Mouse (Mus musculus) heart, embryonic 10.5 days (tissue): ENCODE results near the gene Tepsin. TPM values are rescaled to one million over a fixed set of nuclear protein-coding genes. Genes with fewer than 3 reads are reported as not detected.

Source experiments
- DNase-seq: peaks from one replicate; pipeline ENCODE4 v3.0.0-alpha.2; 2017; ENCODE audit warnings: low spot score
- H3K27ac ChIP-seq: fragments of 300-500 bp; sonication (generic); 2 replicates; pipeline ENCODE4 v1.5.1; 2016; ENCODE audit warnings: mild to moderate bottlenecking
- H3K27me3 ChIP-seq: fragments of 300-500 bp; sonication (generic); 2 replicates; pipeline ENCODE4 v1.6.1; 2016; ENCODE audit warnings: mild to moderate bottlenecking; ENCODE audit not compliant: poor library complexity, insufficient read depth, severe bottlenecking
- H3K36me3 ChIP-seq: fragments of 300-500 bp; sonication (generic); 2 replicates; pipeline ENCODE4 v1.6.1; 2016; ENCODE audit warnings: mild to moderate bottlenecking, moderate library complexity
- H3K4me1 ChIP-seq: fragments of 300-500 bp; sonication (generic); 2 replicates; pipeline ENCODE4 v1.6.1; 2016; ENCODE audit warnings: mild to moderate bottlenecking
- H3K4me3 ChIP-seq: fragments of 300-500 bp; sonication (generic); 2 replicates; pipeline ENCODE4 v1.5.1; 2016; ENCODE audit warnings: mild to moderate bottlenecking, moderate library complexity
- H3K9me3 ChIP-seq: fragments of 300-500 bp; sonication (generic); 2 replicates; pipeline ENCODE4 v1.6.1; 2016; ENCODE audit warnings: mild to moderate bottlenecking, moderate library complexity
- WGBS: fragments of 180-500 bp; shearing (Covaris S2); methylation state at CpG from one replicate; pipeline ENCODE4 v1.1.7; 2016; 5-methylcytosine and 5-hydroxymethylcytosine counted together
- microRNA-seq: library from miRNA; unstranded; fragments of <30 nt; microRNA quantifications from one replicate; pipeline ENCODE4, GENCODE M21; 2017
- polyA plus RNA-seq: library from polyadenylated mRNA; unstranded; fragments of >200 nt; fragmentation: Nextera tagmentation; extraction: Ambion mirVana; gene quantifications from 2 replicates; pipeline ENCODE4 v1.2.1, GENCODE M21; 2016

The Tepsin gene
- polyA plus RNA-seq, 1 experiment from 2014 or later: 23.2 TPM

GRCm38 (mm10) chr11:120049067-120049466 lies 49.5 kb downstream of the Tepsin start:
- H3K4me1 ChIP-seq: peaks cover 53% of the 10 kb centered on the region
- no peak for DNase-seq

GRCm38 (mm10) chr11:120048252-120048556 lies 50.3 kb downstream of the Tepsin start:
- peaks cover 55% of the 10 kb centered on the region for H3K27me3 ChIP-seq
- H3K4me3 ChIP-seq: peak overlapping the region; percentile 76
- WGBS: 3% methylated on average over 23 of the region's 23 CpGs
- no peak for DNase-seq
- H3K9me3 ChIP-seq: no peaks in the 10 kb centered on the region
- peaks cover 57% of the 10 kb centered on the region for H3K4me1 ChIP-seq
- no peaks in the 10 kb centered on the region for H3K36me3 ChIP-seq
- peak overlapping the region; percentile 17; the same call in 1 of the 2 replicates for H3K27ac ChIP-seq

More at GRCm38 (mm10) chr11:120049067-120049466, 49.5 kb downstream of the Tepsin start:
- WGBS: 85% methylated on average over 8 of the region's 8 CpGs
- Histone ChIP-seq H3K4me3 (no peak overlapping the region), H3K27ac (no peak overlapping the region), H3K9me3 (no peaks in the 10 kb centered on the region), H3K36me3 (no peaks in the 10 kb centered on the region), H3K27me3 (peaks cover 53% of the 10 kb centered on the region)

- peaks cover 55% of the 10 kb centered on the region for H3K27me3 ChIP-seq
- H3K36me3 ChIP-seq: no peaks in the 10 kb centered on the region
- no peak for DNase-seq
- peak overlapping the region; percentile 82; the same call in 1 of the 2 replicates for H3K27ac ChIP-seq
- WGBS: 9% methylated on average over 23 of the region's 23 CpGs
- peaks cover 54% of the 10 kb centered on the region for H3K4me1 ChIP-seq
- H3K4me3 ChIP-seq: peak overlapping the region; percentile 76
- no peaks in the 10 kb centered on the region for H3K9me3 ChIP-seq
Measured at GRCm38 (mm10) chr11:120047531-120048251, 50.8 kb downstream of the Tepsin start.

- DNase-seq: no peak
- Histone ChIP-seq H3K36me3 (no peaks in the 10 kb centered on the region), H3K27ac (peak within 1 kb of the TSS; percentile 82), H3K27me3 (peaks cover 55% of the 10 kb centered on the region), H3K4me3 (peak within 1 kb of the TSS; percentile 76), H3K9me3 (no peaks in the 10 kb centered on the region), H3K4me1 (peaks cover 55% of the 10 kb centered on the region)
- WGBS: 2% methylated on average over 57 of the region's 63 CpGs
Measured at GRCm38 (mm10) chr11:120046553-120047191, 51.9 kb downstream of the Tepsin start, which contains the start of gene Aatk. Gene Aatk, minus strand, starts transcription at chr11:120047167.

GRCm38 (mm10) chr11:120045839-120046552 lies 52.5 kb downstream of the Tepsin start:
- WGBS: 59% methylated on average over 11 of the region's 11 CpGs
- Histone ChIP-seq H3K27me3 (peaks cover 52% of the 10 kb centered on the region), H3K36me3 (no peaks in the 10 kb centered on the region), H3K4me1 (peaks cover 55% of the 10 kb centered on the region), H3K9me3 (no peaks in the 10 kb centered on the region), H3K4me3 (peak overlapping the region; percentile 76; the same call in 1 of the 2 replicates), H3K27ac (peak overlapping the region; percentile 82; the same call in 1 of the 2 replicates)
- DNase-seq: no peak

GRCm38 (mm10) chr11:120045341-120045740 lies 53.2 kb downstream of the Tepsin start:
- DNase-seq: no peak
- Histone ChIP-seq H3K27ac (no peak overlapping the region; the same call in 1 of the 2 replicates), H3K4me3 (no peak overlapping the region), H3K9me3 (no peaks in the 10 kb centered on the region), H3K27me3 (peaks cover 52% of the 10 kb centered on the region), H3K4me1 (peaks cover 58% of the 10 kb centered on the region), H3K36me3 (no peaks in the 10 kb centered on the region)
- 66% methylated on average over 4 of the region's 4 CpGs for WGBS

GRCm38 (mm10) chr11:120042141-120042838 lies 56.2 kb downstream of the Tepsin start:
- WGBS: 59% methylated on average over 7 of the region's 7 CpGs
- no peak overlapping the region for H3K4me3 ChIP-seq
- no peaks in the 10 kb centered on the region for H3K36me3 ChIP-seq
- no peak for DNase-seq
- H3K4me1 ChIP-seq: peaks cover 63% of the 10 kb centered on the region
- no peaks in the 10 kb centered on the region for H3K9me3 ChIP-seq
- peak overlapping the region; percentile 69 for H3K27ac ChIP-seq
- H3K27me3 ChIP-seq: peaks cover 28% of the 10 kb centered on the region

- H3K27ac ChIP-seq: peak overlapping the region; percentile 69
- no peaks in the 10 kb centered on the region for H3K9me3 ChIP-seq
- peaks cover 19% of the 10 kb centered on the region for H3K27me3 ChIP-seq
- peak; percentile 87 for DNase-seq
- H3K36me3 ChIP-seq: no peaks in the 10 kb centered on the region
- no peak overlapping the region for H3K4me3 ChIP-seq
- H3K4me1 ChIP-seq: peaks cover 63% of the 10 kb centered on the region
- 59% methylated on average over 13 of the region's 13 CpGs for WGBS
Measured at GRCm38 (mm10) chr11:120041191-120042123, 57.1 kb downstream of the Tepsin start.

Small RNA genes within 50 kb of the gene (microRNA-seq; reads per million reads assigned to microRNA genes)
- gene Gm25948: not detected

Other genes with a start within 250 kb of the Tepsin start
- gene Chmp6, start 185.3 kb downstream of the Tepsin start, polyA plus RNA-seq: 86.7 and 96.6 TPM in 2 replicates
- gene Baiap2, start 156.0 kb downstream of the Tepsin start, polyA plus RNA-seq: 11.6 and 13.1 TPM in 2 replicates
- 0.51 and 0.58 TPM in 2 replicates for gene Aatk, start 51.6 kb downstream of the Tepsin start, polyA plus RNA-seq
- gene Cep131, start 11.9 kb downstream of the Tepsin start, polyA plus RNA-seq: 21.1 and 29.0 TPM in 2 replicates
- gene Ndufaf8, start 197 bp upstream of the Tepsin start, polyA plus RNA-seq: 92.2 and 106 TPM in 2 replicates
- 99.0 and 123 TPM in 2 replicates for gene Slc38a10, start 52.6 kb upstream of the Tepsin start, polyA plus RNA-seq
- gene Bahcc1, start 134.2 kb upstream of the Tepsin start, polyA plus RNA-seq: 7.7 and 12.9 TPM in 2 replicates
- gene Actg1, start 249.8 kb upstream of the Tepsin start, polyA plus RNA-seq: 1,513 and 2,033 TPM in 2 replicates